Mouse (Mus musculus) activated CD4-positive, CD25-positive, alpha-beta regulatory T cell, adult 4 months (primary cell): ENCODE measurements around the gene Prkg1. TPM values are rescaled to one million over a fixed set of nuclear protein-coding genes. Genes with fewer than 3 reads are reported as not detected.

Experiments
- ATAC-seq: one replicate; pipeline ENCODE4 v1.8.0; 2017
- polyA plus RNA-seq, 2 experiments: library from polyadenylated mRNA; unstranded; fragments of 100-300 nt; shearing (Covaris generic); gene quantifications; one replicate each; pipeline ENCODE4 v1.2.1; 2017

Gene Prkg1
- polyA plus RNA-seq, 2 experiments from 2014 or later: 0.20 TPM; not detected in 1

DNA sequence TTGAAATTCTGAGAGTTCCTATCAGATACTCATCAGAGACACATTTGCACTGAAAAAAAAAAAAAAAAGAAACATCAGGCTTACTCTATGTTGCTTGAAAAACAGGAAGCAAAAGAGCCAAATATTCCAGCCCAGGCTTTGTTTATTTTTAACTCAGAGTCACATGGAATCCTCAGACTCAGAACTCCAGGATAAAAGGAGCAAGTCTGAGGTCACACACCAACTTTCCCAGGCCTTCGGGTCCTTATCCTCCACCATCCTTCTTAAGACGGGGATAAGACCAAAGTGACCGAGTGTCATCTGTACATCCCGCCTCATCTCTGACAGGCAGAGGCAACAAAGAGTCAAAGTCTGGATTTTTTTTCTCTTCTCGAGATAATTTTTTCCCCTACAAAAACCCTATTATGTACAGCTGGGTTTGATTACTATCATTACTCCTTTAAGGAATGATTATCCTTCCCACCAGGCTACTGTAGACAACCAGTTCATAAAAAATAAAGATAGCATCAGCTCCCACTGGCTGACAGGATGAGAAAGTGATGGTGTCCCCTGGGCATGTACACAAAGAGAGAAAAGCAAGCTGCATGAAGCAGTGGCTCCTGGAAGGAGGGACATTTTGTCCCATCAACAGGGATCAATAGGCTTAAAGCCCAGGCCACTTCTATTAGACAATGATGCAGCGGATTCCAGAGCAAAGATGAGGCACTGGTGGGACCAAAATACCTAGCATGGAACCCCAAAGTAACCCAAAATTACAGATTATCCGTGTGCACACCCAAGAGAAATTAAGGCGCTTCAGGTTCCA, 21.4 kb downstream of the Prkg1 start:
- ATAC-seq: no peak

DNA sequence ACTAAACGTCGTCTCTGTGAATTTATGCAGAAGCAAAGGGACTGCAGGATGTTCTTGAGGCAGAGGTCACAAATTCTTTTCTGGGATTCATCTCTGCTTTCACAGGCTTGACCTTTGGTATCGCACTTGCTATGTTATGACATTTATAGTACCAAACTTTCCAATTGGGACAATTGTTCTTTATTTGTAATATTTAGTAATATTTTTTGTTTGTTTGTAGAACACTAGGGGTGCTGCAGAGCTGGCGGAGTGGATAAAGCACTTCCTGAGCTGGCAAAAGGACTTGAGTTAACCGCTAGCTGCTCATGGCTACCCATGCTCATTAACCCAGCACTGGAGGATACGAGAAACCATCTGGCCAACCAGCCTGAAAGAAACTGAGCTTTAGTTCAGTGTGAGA, 49.9 kb downstream of the Prkg1 start:
- no peak for ATAC-seq

DNA sequence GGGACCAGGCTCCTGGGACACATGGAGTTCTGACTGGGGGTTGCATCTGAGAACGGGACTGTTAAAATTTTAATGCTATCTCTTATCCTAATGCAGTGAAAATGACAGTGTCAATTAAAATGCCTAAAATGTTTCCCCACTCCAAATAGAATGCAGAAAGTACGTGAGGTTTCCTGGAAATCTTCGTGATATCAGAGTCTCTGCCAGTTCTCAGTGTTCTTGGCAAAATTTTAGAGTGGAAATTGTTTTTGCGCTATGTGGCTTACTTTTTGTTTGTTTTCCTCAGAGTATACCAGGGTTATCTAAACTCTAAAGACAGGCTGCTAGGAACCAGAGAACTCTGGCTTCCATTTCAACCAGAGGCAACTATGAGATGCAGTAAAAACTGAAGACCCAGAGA, 50.4 kb downstream of the Prkg1 start:
- no peak for ATAC-seq

DNA sequence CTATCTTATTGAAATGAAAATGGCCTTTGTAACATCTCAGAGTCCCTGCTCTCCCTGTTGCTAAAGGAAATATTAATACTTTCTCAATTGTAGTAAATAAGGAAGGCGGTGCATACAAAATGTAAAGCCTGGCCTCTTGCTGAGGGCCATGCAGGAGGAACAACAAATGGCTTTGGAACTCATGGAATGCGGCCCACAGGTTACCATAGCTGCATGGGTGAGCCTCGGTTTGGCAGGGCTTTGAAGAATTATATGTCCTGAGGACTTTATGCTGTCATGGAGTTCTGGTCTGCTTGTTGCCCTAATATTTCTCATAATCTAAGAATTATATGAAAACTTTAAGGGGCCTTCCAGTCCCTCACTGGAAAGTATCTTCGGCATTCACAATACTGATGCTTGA, 51.5 kb downstream of the Prkg1 start:
- ATAC-seq: no peak

DNA sequence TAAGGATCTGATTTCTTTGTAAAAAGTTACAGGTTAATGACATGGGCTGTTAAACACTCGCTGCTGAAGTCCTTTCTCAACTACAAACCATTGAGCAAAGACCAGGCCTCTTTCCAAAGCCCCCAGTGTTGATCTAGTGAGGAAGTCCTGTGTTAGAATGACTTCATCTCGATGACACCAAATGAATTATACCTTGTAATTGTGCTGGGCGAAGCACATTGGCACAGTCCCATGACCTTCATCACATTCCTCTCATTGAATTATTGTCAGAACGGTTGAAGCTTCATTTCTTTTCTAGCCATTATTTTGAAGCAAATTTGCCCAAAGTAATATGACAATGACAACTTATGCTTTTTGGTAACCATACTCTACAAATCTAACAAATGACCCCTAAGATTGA, 54.5 kb downstream of the Prkg1 start:
- no peak for ATAC-seq

DNA sequence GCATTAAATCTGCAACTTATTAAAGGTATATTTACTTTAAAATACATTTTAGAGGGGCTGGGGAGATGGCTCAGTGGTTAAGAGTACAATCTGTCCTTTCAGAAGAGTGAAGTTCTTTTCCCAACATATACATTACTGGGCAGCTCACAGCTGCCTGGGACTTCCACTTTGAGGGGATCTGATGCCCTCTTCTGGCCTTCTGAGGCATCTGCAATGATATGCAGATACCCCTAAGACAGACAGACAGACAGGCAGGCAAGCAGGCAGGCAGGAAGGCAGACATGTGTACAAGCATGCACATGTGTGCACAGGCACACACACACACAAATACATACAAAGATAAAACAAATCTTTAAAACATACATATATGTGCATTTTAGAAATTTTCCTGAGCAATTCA, 60.8 kb downstream of the Prkg1 start:
- no peak for ATAC-seq

DNA sequence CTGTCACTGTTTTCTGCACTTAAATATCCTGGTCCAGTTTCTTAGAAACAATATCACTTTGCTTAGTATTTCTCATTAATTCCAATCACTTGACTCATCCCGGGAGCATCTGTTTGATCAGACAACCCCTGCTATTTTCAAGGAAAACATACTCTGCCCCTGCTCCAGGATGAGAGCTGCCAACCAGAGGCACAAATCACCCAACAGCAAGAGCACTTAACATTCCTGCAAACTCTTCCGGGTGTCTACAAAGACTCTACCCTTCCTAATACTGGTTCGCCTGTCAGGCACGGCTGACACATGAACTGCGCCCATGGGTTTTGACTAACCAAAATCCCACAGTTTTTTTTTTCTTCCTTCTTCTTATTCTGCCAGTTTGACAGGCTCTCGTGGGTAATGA, 65.9 kb downstream of the Prkg1 start:
- ATAC-seq: no peak

DNA sequence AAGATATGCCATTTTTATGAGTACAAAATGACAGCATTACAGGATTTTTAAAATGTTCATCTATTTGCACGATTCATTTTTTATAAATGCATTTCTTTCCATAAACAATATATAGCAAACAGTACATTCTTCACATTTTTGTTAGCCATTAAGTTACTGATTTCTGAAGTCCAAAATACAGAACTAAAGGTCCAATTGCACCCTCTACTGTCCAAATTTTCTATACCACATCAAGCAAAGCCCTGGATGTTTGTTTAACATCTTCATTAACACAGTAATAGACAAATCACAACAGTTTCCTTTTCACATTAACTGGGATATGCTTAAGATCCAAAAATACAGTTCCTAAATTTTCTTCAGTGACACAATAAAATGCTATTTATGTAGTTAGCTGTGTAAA, 84.0 kb downstream of the Prkg1 start:
- ATAC-seq: no peak

DNA sequence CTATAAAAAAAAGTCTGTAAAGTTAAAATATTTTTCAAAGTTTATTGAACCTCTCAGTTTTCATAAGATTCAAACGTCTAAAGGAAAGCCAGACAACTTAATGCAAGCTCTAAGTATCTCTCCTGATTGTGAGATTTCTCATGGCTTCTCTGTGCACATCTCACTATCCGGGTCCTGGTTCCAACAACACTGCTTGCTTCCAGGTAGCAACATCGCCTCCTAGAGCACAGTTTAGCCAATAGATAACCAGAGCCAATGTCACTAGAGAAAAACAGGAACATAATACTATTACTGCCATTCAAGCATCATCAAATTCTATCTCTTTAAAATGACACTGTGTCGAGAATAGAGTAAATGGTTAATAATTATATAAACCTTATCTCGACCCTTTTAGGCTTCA, 86.5 kb downstream of the Prkg1 start:
- no peak for ATAC-seq

DNA sequence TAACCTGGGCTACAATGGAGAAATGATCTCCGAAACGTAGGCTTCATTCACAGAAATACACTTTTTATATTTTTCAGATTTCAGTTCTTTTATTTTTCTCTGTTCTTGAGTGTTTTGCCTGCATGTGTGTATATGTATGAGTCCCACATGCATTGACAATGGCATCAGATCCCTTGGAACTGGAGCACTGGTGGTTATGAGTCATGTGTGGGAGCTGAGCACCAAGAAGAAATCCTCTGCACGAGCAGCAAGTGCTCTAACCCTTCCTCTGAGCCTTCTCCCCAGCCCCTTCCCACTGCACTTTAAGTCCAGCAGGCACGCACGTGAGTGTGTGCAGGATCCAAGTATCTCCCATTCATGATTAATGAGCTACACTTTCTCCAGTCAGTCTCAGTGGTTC, 93.1 kb downstream of the Prkg1 start:
- ATAC-seq: no peak

DNA sequence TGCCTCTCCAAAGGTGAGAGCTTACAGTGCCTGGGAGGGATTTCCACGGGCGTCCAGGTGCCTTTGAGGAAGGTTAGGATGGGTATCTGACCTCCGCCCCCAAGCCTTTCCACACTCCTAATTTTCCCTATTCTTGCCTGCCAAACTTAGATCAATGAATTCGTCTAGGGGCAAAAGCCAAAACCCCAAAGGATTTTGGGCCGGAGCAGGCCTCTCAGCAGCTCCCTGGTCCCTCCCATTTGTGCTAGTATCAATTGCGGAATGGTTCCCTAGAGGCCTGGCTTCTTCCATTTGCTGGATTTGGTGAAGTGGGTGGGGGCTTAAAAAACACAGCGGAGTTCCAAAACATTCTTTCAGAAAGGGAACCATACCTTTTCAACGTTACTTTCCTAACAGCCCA, 99.8 kb downstream of the Prkg1 start:
- no peak for ATAC-seq

DNA sequence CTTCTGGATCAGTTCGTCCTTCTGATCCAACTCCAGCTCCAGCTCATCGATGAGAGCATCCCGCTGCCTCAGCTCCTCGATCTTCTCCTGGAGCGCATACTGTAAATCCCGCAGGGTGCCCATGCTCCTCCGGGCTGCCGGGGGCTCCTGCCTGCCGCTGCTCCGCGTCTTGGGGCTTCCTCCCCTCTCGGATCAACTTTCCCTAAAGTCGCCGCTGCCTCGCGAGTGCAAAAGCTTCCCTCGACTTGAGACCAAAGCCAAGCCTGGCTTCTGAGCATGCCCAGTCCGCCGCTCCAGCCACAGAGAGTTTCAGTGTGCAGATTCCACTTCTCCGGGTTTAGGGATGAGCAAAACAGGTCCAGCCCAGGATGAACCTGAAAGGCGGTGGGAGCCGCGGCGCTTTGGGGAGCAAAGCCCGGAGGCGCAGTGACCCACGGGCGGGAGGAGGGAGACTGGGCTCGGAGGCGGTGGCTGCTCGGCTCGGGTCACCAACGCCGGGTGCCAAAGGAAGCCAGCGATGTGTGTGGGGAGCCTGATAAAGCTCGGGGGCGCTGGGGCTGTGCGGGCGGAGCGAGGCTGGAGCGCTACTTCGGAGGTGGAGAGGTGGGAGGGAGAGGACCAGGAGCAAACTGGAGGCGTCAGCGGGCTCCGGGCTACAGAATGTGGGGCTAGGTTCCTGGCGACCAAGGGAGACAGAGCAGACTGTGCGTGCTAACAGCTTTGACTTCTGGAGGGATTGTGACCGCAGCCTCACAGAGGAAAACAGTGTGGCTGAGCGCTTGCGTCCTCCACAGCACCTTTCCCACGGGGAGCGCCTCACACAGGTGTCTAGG, 100.5 kb downstream of the Prkg1 start:
- no peak for ATAC-seq

DNA sequence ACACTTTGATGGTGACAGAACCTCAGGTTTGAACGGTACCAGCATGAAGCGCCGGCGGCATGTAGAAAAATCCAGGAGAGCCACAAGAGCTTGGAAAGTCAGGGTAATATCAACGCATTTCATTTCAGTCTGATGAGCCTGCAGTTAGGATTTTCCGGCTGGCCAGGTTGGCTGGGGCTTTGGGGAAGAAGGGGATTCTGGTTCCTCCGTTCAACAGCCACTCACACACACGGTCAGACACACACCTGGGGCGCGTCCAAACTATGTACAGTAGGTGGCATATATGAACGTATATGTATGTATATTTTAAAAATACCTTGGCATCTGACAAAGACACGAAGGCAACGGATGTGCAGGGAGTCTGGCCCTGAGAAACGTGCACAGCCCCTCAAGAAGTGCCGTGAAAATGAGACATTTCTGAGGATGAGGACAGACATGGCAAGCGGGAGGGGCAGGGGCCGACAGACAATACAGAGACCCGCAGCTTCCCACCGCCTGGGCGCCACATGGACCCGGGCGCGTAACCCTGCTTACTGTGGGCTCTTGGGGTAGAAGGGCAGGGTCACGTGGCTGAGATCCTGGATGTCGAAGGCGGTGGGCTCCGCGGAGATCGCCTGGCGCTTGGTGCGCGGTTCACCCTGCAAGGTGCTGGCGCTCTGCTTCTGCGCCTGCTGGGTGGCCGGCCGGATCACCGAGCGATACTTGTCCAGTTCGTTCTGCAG, 101.2 kb downstream of the Prkg1 start:
- no peak for ATAC-seq

DNA sequence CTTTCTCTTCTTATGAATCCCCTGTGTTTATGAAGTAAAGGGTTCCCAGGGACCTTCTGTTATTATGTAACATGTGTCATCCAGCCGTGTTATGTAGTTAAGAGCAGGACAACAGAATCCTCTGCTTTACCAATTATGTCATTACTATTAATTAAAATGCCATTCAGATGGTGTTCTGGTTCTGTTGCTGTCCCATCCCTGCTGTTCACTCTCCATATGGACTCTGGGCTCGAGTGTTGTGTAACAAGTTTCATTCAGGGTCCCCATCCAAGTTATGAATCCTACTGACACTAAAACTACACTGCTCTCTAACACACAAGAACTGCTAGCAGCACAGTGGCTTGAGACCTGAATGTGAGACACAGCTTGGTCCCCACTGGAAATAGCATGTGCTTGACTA, 102.0 kb downstream of the Prkg1 start:
- no peak for ATAC-seq

DNA sequence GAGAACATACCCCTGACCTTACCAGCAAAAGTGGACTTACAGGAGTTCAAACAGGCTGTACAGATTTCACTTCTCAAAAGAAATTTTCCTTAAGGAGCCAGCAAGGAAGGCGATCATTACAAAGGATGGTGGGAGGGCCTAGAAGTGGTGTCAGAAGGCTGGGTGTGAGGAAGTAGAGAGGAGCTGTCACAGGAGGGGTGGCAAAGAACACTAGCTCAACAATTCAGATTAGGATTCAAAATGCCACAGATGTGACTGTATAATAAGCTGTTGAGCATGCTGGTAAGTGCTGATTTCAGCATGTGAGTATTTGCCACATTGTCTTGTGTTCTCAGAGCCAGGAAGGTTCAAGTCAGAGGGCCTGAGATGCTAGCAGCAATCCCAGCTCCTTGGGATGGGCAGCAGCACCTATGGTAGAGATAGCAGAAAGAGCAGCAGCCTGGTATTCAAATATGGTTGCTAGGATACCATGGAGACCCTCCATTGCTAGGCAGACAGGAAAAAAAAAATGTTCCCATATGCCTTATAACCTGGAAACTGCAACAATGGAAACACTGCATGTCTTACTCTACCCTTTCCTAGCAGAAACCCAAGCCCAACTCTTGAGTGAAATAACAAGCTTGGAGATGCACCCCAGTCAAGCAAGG, 106.0 kb downstream of the Prkg1 start:
- ATAC-seq: no peak

DNA sequence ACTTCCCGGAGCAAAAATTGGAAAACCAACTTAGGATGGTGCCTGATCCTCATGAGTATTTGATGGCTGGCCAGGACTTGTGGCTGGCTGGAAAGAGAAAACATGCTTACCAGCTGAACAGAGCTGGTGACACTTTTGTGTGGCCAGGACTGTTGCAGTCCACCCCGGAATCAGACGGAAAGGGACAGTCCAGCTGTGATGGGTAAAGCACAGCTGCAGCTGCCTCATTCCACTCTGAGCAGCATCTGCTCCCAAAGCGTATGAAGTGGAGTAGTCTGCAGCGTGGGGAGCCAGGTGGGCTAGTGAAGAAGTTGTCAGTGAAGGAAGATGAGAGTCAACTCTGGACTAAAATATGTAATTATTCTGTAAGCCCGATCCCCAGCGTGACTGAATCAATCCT, 108.6 kb downstream of the Prkg1 start:
- ATAC-seq: no peak

DNA sequence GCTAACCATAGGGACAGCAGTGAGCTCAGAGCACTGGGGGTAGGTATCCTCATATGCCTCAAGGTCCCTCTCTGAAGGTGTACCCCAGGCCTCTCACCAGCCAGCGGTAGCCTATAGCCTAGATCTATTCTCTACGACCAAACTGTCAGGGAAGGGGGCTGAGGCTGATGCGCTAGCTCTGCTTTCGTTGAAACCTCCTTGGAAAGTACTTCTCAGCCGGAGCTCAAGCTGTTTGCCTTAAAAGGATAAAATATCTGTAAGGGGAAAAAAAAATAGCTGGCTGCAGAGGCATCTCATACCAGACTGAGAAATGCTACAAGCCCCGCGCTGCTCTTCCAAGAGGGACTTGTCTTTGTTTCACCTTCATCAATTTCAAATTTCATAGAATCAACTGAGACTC, 109.0 kb downstream of the Prkg1 start:
- ATAC-seq: no peak

DNA sequence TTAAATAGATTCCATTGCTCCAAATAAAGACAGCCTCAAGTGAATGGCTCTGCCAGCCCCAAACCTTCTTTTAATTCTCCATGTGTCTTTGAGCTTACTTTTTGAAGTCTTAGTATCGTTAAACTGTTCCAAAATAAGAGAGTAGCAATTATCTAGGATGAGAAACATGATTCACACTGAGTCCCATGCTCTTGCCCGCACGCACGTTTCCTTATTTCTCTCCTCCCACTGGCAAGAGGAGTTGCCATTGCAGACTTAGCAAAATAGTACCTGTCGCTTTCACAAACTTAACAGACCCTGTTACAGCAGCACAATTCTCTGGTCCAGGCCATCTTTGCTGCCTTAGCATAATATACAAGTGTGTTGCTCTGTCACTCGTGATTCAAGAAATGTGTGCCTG, 110.8 kb downstream of the Prkg1 start:
- no peak for ATAC-seq

DNA sequence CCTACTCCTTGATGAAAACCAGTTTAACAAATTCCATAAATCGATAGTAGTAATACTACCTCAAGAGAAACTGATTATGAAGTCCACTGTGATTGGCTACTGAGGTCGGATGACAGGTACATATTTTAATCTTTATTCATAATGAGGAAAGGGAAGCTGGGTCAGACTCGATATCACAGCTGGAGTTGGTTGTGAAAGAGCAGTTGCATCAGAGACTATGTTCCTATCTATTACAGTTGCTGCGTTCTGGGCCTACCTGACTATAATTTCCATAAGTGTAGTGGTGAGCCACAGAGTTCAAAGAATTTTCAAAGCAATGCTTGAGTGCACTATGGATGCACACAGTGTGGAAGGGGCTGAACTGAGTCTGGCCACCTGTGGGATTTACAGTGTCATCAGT, 114.4 kb downstream of the Prkg1 start:
- ATAC-seq: no peak

DNA sequence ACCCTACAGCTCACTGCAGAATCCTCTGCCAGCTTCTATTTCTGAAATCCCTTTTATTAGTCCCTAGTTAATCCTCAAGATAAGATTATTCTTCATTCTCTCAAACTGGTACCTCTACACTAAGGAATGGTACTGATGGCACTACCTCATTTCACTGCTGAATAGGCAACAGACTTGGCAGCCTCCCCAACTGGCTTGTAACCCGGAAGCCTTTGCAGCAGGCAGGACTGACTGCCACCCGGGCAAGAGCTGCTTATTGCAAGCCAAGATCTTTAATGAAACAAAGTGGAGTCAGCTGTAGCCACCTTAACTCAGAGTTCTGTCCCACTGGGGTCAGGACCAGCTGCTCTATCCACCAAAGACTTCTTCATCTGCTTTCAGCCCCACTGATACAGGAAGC, 117.3 kb downstream of the Prkg1 start:
- no peak for ATAC-seq

DNA sequence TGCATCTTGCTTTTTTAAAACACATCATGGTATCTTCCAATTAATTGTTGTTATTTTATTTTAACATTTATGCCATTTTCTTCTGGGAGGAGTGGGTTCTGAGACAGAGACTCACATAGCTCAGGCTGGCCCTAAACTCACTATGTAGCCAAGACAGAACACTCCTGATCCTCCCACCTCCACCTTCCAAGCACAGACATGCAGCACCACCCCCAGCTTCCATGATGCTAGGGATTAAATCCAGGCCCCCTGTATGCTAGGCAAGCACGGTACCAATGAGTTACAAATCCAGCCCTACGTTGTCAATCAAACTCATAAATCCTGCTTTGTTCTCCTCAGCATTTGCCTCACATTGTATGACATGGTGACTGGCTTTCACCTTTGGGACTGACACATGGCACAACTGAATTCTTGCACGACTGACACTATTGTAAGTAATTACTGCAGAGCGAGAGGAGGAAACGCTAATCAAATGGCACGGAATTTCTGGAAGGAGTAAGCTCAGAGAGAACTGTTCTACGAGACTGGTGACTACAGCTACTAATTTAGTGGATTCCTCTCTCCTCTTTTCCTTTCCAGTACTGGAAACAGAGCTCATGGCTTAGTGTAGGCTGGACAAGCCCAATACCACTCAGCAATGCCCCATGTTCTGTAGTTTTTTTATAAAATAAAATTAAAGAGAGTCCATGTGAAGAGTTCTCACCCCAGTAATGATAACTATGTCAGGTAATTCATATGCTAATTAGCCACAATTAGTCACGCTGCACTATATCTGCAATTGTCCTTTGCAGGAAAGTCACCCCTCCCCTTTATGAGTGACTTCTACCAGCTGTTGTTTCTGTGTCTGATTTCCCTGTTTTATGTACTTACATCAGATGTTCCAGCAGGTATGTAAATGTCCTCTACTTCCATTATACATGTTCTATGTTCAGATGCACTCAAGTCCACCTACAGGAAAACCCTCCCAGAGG, 133.6 kb downstream of the Prkg1 start:
- ATAC-seq: no peak

DNA sequence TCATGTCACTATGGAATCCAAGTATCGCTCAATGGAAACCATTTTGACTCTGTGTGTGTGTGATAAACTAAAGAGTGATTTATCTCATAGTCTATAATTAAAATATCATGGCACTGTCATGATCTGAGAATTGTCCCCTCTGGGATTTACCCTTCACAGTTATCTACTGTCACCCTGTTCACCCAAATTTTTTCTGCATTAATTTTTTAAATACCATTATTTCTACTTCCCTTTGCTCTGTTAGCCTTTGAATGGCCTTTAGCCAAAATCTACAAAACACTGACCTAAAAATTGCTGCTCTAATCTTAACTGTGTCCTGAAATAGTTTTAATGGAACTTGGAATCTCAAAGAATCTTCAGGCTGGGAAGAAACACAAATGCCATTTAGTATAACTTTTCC, 143.1 kb downstream of the Prkg1 start:
- no peak for ATAC-seq
